Mouse (Mus musculus): ENCODE results near the gene Aspn. TPM values are rescaled to one million over a fixed set of nuclear protein-coding genes. Genes with fewer than 3 reads are reported as not detected.

Aspn gene
- polyA plus RNA-seq, 1 experiment: 1.0 TPM

GRCm38 (mm10) chr13:49556203-49556602 is 12.0 kb downstream of the Aspn start:
- H3K4me3 ChIP-seq (ENCODE audit: insufficient read depth, low read depth, low read length): no peak overlapping the region
- no peak for TF ChIP-seq POLR2A (IDR thresholded peaks at IDR 0.05; ENCODE audit: low read depth, low read length)
- TF ChIP-seq CTCF (conservative IDR thresholded peaks at IDR 0.05; ENCODE audit: insufficient read depth, insufficient read length, low read depth, low read length): no peak
- DNase-seq: no peak

GRCm38 (mm10) chr13:49556924-49557323 is 12.7 kb downstream of the Aspn start:
- Histone ChIP-seq H3K4me3 (ENCODE audit: insufficient read depth, low read depth, low read length) (no peak overlapping the region), H3K36me3 (ENCODE audit: control insufficient read depth, insufficient read depth, low read length) (no peaks in the 10 kb centered on the region), H3K4me1 (ENCODE audit: control insufficient read depth, insufficient read depth, low read length) (no peaks in the 10 kb centered on the region), H3K27me3 (replicated peaks; ENCODE audit: control insufficient read depth, insufficient read depth, low read length) (no peaks in the 10 kb centered on the region), H3K27ac (ENCODE audit: insufficient read depth, low read depth, low read length) (no peak overlapping the region)
- TF ChIP-seq POLR2A (IDR thresholded peaks at IDR 0.05; ENCODE audit: low read depth, low read length) (no peak), CTCF (conservative IDR thresholded peaks at IDR 0.05; ENCODE audit: insufficient read depth, insufficient read length, low read depth, low read length) (no peak)
- no peak for DNase-seq
- 73% methylated on average over 1 of the region's 1 CpGs for WGBS

More at GRCm38 (mm10) chr13:49556203-49556602, 12.0 kb downstream of the Aspn start:
- Histone ChIP-seq H3K4me1 (ENCODE audit: control insufficient read depth, insufficient read depth, low read length) (no peaks in the 10 kb centered on the region), H3K27ac (ENCODE audit: insufficient read depth, low read depth, low read length) (no peak overlapping the region), H3K27me3 (replicated peaks; ENCODE audit: control insufficient read depth, insufficient read depth, low read length) (no peaks in the 10 kb centered on the region), H3K36me3 (ENCODE audit: control insufficient read depth, insufficient read depth, low read length) (no peaks in the 10 kb centered on the region)
- WGBS: 77% methylated on average over 1 of the region's 1 CpGs

- H3K27me3 ChIP-seq (replicated peaks; ENCODE audit: control insufficient read depth, insufficient read depth, low read length): no peaks in the 10 kb centered on the region
- H3K4me3 ChIP-seq (ENCODE audit: insufficient read depth, low read depth, low read length): no peak overlapping the region
- no peaks in the 10 kb centered on the region for H3K36me3 ChIP-seq (ENCODE audit: control insufficient read depth, insufficient read depth, low read length)
- WGBS: 47% methylated on average over 2 of the region's 2 CpGs
- no peaks in the 10 kb centered on the region for H3K4me1 ChIP-seq (ENCODE audit: control insufficient read depth, insufficient read depth, low read length)
- no peak overlapping the region for H3K27ac ChIP-seq (ENCODE audit: insufficient read depth, low read depth, low read length)
- no peak for TF ChIP-seq POLR2A (IDR thresholded peaks at IDR 0.05; ENCODE audit: low read depth, low read length)
- TF ChIP-seq CTCF (conservative IDR thresholded peaks at IDR 0.05; ENCODE audit: insufficient read depth, insufficient read length, low read depth, low read length): peak; percentile 77
- peak; percentile 58 for DNase-seq
Measured at GRCm38 (mm10) chr13:49559185-49559584, 14.9 kb downstream of the Aspn start.

GRCm38 (mm10) chr13:49560886-49561285 is 16.6 kb downstream of the Aspn start:
- no peaks in the 10 kb centered on the region for H3K27me3 ChIP-seq (replicated peaks; ENCODE audit: control insufficient read depth, insufficient read depth, low read length)
- H3K4me3 ChIP-seq (ENCODE audit: insufficient read depth, low read depth, low read length): no peak overlapping the region
- H3K4me1 ChIP-seq (ENCODE audit: control insufficient read depth, insufficient read depth, low read length): no peaks in the 10 kb centered on the region
- no peaks in the 10 kb centered on the region for H3K36me3 ChIP-seq (ENCODE audit: control insufficient read depth, insufficient read depth, low read length)
- TF ChIP-seq POLR2A (IDR thresholded peaks at IDR 0.05; ENCODE audit: low read depth, low read length): no peak
- no peak for TF ChIP-seq CTCF (conservative IDR thresholded peaks at IDR 0.05; ENCODE audit: insufficient read depth, insufficient read length, low read depth, low read length)
- DNase-seq: no peak
- WGBS: 64% methylated on average over 2 of the region's 2 CpGs
- H3K27ac ChIP-seq (ENCODE audit: insufficient read depth, low read depth, low read length): no peak overlapping the region

GRCm38 (mm10) chr13:49564347-49564746 is 20.1 kb downstream of the Aspn start:
- TF ChIP-seq CTCF (conservative IDR thresholded peaks at IDR 0.05; ENCODE audit: insufficient read depth, insufficient read length, low read depth, low read length): peak; percentile 34; the same call in 1 of the 2 replicates
- TF ChIP-seq POLR2A (IDR thresholded peaks at IDR 0.05; ENCODE audit: low read depth, low read length): no peak
- Histone ChIP-seq H3K27me3 (replicated peaks; ENCODE audit: control insufficient read depth, insufficient read depth, low read length) (no peaks in the 10 kb centered on the region), H3K4me3 (ENCODE audit: insufficient read depth, low read depth, low read length) (no peak overlapping the region), H3K27ac (ENCODE audit: insufficient read depth, low read depth, low read length) (no peak overlapping the region), H3K36me3 (ENCODE audit: control insufficient read depth, insufficient read depth, low read length) (no peaks in the 10 kb centered on the region), H3K4me1 (ENCODE audit: control insufficient read depth, insufficient read depth, low read length) (no peaks in the 10 kb centered on the region)
- DNase-seq: no peak
- WGBS: 85% methylated on average over 1 of the region's 1 CpGs

- no peak overlapping the region for H3K27ac ChIP-seq (ENCODE audit: insufficient read depth, low read depth, low read length)
- no peak for TF ChIP-seq POLR2A (IDR thresholded peaks at IDR 0.05; ENCODE audit: low read depth, low read length)
- TF ChIP-seq CTCF (conservative IDR thresholded peaks at IDR 0.05; ENCODE audit: insufficient read depth, insufficient read length, low read depth, low read length): no peak
- peak; percentile 27 for DNase-seq
- H3K27me3 ChIP-seq (replicated peaks; ENCODE audit: control insufficient read depth, insufficient read depth, low read length): no peaks in the 10 kb centered on the region
- H3K36me3 ChIP-seq (ENCODE audit: control insufficient read depth, insufficient read depth, low read length): no peaks in the 10 kb centered on the region
- no peaks in the 10 kb centered on the region for H3K4me1 ChIP-seq (ENCODE audit: control insufficient read depth, insufficient read depth, low read length)
- WGBS: 80% methylated on average over 3 of the region's 3 CpGs
- no peak overlapping the region for H3K4me3 ChIP-seq (ENCODE audit: insufficient read depth, low read depth, low read length)
Measured at GRCm38 (mm10) chr13:49570371-49570770, 26.1 kb downstream of the Aspn start.

GRCm38 (mm10) chr13:49571418-49571817 is 27.2 kb downstream of the Aspn start:
- DNase-seq: no peak
- no peaks in the 10 kb centered on the region for H3K36me3 ChIP-seq (ENCODE audit: control insufficient read depth, insufficient read depth, low read length)
- H3K4me1 ChIP-seq (ENCODE audit: control insufficient read depth, insufficient read depth, low read length): no peaks in the 10 kb centered on the region
- 67% methylated on average over 2 of the region's 2 CpGs for WGBS
- TF ChIP-seq CTCF (conservative IDR thresholded peaks at IDR 0.05; ENCODE audit: insufficient read depth, insufficient read length, low read depth, low read length): no peak
- no peak for TF ChIP-seq POLR2A (IDR thresholded peaks at IDR 0.05; ENCODE audit: low read depth, low read length)
- H3K4me3 ChIP-seq (ENCODE audit: insufficient read depth, low read depth, low read length): no peak overlapping the region
- no peaks in the 10 kb centered on the region for H3K27me3 ChIP-seq (replicated peaks; ENCODE audit: control insufficient read depth, insufficient read depth, low read length)
- H3K27ac ChIP-seq (ENCODE audit: insufficient read depth, low read depth, low read length): no peak overlapping the region
